Mouse (Mus musculus) gastrocnemius, postnatal 4 days (tissue): Measurements from ENCODE around the gene Cdk15. TPM values are rescaled to one million over a fixed set of nuclear protein-coding genes. Genes with fewer than 3 reads are reported as not detected.
A peak's percentile ranks its signal among the peaks of the same experiment; 100 is the strongest.

ENCODE experiments used
- DNase-seq, 2 experiments: peaks; one replicate each; pipeline ENCODE4 v3.0.0; 2021 to 2022; ENCODE audit warnings: low spot score in 2 of 2, mixed read lengths in 2 of 2
- long read RNA-seq, 2 experiments: library from polyadenylated mRNA; stranded (forward); transcript quantifications; one replicate each; pipeline ENCODE4 v2.0.0; 2021
- total RNA-seq, 2 experiments: library from RNA; stranded (reverse); gene quantifications; 2 replicates each; pipeline ENCODE4 v1.2.3; 2021

The Cdk15 gene
- total RNA-seq, result 1 to 10 TPM in 1 of 2 experiments, under 1 TPM in 1; 0.96 to 1.3 TPM
- long read RNA-seq, experiment 1, partial matches to known transcripts, result 0 of 1 reads
- long read RNA-seq, experiment 1, other reads (novel, unspliced or antisense), result 1 of 1 reads
- long read RNA-seq, experiment 2, result 0 reads

GRCm38 (mm10) chr1:59256751-59257231 is at the start of gene Cdk15:
Cdk15 (plus strand) TSS chr1:59256906.
- peak in 1 of 2 experiments; percentile 18 for DNase-seq

- DNase-seq, result no peak
These were observed 48.4 kb upstream of the Cdk15 start for GRCm38 (mm10) chr1:59208331-59208730.

DNA sequence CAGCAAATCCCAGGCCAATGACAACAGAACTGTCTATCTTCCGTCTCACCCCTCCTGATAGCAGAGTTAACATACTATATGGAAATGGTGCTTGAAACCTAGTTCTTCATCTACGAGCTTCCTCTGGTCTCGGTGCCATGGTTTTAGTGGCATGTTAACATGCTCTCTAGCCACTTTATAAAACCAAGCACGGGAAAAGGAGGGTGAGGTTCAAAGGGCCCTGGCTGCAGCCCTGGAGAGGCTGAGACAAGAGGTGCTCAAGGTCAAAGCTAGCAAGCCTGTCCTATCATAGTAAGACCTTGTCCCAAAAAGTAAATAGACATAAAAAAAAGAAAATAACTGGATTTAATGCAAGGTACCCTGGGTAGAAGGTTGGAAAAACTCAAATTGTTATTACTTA is 45.1 kb upstream of the Cdk15 start:
- DNase-seq, result no peak

DNA sequence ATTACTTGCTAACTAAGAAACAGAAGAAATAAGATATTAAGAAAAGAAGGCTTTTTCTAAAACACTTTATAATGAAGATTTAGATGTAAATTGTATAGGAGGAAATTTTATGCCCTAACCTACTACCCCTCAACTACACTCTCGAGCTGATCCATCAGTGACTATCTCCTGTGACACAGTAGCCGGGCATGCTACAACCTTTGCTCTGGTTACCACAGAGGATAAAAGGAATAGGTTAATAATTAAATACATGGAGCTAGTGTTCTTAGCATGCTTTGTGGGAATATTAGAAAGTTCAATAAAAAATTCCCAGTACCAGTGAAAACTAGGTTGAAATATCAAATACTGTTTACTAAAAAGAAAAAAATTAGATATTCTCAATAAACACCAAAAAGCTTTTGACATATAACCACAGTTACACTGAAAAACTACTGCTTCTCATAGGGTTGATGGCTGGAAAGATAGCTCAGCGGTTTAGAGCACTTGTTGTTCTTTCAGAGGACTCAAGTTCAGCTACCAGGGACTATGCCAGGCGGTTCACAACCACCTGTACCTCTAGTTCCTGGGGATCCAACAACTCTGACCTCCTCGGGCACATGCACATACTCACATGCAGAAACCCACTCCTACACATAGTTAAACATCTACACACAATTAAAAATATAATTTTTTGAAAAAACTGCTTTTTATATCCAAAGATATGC is 44.5 kb upstream of the Cdk15 start:
- DNase-seq, result no peak

DNA sequence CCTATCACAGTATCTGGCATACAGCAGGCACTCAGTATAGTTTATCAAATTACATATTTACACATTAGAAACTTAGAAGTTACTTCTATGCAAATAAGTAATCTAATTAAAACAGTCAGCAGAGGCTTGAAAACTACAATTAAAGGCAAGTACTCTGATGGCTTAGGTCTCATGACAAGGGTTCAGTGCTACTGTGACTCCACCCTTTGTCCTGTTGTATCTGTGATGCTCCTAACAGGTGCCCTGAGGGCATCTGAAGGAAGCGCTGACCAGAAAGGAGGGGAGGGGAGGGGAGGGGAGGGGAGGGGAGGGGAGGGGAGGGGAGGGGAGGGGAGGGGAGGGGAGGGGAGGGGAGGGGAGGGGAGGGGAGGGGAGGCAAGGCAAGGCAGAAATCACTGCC is 43.8 kb upstream of the Cdk15 start:
- no peak for DNase-seq

DNA sequence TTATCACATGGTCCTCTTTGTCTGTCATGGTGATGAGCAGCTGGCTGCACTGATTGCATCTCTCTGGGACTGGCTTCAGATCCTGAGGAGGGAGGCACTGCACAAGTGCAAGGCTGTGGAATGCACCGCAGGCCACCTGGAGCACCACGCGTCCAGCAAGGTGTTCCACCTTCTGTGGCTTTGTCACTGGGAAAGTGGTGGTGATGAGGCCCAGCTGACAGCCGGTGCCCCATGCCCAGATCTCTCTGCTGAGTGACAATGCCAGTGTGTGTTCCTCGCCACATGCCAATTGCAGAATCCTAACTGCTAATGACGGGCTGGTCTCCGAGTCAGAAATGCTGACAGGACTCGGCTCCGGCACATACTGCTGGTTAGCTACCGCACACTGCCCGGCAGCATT is 41.3 kb upstream of the Cdk15 start:
- no peak for DNase-seq

GRCm38 (mm10) chr1:59220371-59220770 is 36.3 kb upstream of the Cdk15 start:
- DNase-seq, result no peak

DNA sequence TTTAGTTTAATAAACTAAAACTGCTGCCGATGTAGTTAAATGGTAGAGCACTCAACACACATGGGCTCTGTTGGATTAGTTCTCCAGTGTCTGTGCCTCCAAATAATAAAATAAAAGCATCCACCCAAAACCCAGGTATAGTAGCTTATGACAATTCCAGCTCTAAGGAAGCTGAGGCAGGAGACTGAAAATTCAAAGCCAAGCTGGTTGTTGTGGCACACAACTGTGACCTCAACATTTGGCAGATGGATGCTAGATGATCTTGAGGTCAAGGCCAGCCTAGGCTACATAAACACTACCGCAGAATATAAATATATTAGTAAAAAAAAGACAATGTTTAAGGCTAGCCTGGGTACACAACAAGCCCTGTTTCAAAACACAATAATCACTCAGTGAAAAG is 35.1 kb upstream of the Cdk15 start:
- no peak for DNase-seq

GRCm38 (mm10) chr1:59222101-59222825 is 34.4 kb upstream of the Cdk15 start:
- DNase-seq, result no peak

GRCm38 (mm10) chr1:59228552-59228951 is 28.2 kb upstream of the Cdk15 start:
- DNase-seq, result no peak

GRCm38 (mm10) chr1:59229187-59229586 is 27.5 kb upstream of the Cdk15 start:
- DNase-seq, result no peak

DNA sequence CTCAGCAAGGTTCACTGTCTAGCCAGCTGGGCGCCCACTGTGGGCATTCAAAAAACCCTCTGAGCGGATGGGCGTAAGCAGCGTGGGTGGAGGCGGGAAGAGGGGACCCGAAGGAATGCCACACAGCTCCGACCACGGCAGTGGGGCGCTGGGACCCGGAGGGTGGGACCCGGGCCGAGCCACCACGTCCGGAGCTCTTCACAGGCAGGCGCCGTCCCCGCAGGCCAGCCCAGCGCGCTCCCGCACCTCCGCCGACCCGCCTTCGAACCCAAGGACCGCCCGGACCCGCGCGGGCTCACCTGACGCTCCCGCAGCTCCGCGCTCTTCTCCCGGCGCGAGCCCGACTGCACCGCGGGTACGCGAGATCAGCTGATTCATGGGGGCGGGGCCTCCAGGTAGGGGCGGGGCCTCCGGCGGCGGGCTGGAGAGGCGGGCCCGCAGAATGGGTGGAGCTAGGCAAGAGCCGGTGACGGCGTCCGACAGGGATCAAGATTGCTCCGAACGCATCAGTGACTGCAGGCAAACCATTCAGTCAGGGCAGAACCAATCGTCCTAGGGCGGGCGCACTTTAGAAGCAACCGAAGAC is 19.8 kb upstream of the Cdk15 start, which contains the start of gene Als2:
Gene Als2 (minus strand): TSS at position 376 of the 586 bp plus-strand sequence.
- DNase-seq, result peak; percentile 99

GRCm38 (mm10) chr1:59237614-59238211 is 19.0 kb upstream of the Cdk15 start:
- DNase-seq, result peak in 1 of 2 experiments; percentile 53

DNA sequence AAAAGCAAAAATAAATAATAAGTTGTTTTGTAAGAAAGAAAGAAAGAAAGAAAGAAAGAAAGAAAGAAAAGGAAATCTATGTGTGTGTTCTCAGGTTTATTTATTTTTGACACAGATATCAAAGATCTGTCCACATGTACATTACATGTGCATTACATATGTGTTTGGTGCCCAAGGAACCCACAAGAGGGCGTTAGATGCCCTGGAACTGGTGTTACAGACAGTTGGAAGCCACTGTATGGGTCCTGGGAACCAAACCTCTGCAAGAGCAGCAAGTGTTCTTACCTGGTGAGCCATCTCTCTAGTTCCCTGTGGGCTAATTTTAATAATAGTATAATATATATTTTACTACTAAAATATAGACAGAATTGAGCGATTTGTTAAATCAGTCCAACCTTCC is 12.9 kb upstream of the Cdk15 start:
- no peak for DNase-seq

- DNase-seq, result peak; percentile 19 to 53
These were observed 9.1 kb upstream of the Cdk15 start for GRCm38 (mm10) chr1:59247602-59248001.

DNA sequence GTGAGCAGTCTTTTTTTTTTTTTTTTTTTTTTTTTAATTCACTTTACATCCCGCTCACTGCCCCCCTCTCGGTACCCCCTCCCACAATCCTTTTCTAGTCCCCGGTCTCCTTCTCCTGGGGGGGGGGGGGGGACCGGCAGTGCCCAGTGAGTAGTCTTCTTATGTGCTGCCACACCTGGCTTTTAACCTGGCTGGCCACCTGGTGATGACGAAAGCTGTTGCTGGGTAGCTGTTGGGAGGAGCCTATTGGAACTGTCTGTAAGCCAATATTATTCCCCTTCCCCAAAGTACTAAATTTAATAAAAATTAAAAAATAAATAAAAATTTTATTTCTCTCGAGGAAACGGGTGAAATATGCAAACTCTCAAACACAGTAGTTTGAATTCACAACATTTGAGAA is 3.9 kb upstream of the Cdk15 start:
- no peak for DNase-seq

- DNase-seq, result no peak
These were observed 3.3 kb upstream of the Cdk15 start for GRCm38 (mm10) chr1:59253301-59253909.

DNA sequence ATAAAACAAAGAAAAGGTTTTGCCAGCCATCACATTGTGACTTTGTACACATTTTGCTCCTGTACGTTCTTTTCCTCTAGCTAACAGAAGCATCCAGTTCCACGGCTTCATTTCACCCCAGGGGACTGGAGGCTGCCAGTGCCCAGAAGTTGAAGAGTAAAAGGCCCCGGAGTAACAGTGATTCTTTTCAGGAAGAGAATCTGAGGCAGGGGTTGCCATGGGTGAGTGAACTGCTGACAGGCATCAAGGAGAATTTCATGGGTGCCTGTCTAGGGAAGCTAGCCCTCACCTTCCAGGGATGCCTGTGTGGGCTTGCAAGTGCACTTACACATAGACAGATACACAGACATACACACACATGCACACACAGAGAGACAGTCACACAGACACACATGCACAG is 1.0 kb downstream of the Cdk15 start:
- DNase-seq, result no peak

DNA sequence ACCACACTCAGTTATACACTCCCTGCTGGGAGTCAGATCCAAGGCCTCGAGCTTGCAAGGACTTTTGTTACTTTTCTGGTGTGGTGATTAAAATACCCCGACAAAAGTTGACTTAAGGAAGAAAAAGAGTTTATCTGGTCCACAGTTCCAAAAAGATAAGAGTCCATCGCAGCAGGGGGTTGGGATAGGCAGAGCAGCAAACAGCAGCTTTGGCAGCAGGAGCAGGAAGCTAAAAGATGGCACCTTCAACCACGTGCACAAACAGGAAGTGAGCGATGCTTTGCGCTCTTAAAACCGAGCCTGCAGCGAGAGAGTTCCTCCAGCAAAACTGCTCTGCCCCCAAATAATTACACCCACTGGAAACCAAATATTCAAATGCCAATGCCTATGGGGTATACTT is 12.2 kb downstream of the Cdk15 start:
- DNase-seq, result no peak

DNA sequence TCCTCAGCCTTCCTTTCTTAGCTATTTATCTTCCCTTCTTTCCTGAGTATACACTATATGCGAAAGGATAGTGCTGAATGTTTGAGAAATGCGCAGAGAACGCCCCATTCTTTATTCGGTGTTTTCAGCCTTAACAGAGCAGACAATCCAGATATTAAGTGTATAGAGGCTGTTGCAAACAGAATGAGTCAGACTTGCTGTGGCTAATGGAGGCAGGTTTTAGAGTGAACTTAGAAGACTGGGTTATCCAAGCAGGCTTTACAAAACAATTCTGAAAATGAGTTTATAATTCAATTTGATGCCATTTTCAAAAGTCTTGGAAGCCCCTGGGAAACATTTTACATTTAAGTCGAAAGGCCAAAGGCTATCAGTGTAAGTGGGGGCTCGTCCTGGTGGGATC is 12.8 kb downstream of the Cdk15 start:
- no peak for DNase-seq
